Mouse (Mus musculus) c-Kit-positive CD71-negative TER-119-negative erythroid progenitor cells, embryonic 14.5 days (primary cell): Measurements from ENCODE around the gene Cel.
A peak's percentile ranks its signal among the peaks of the same experiment; 100 is the strongest.

Experiments used
- DNase-seq: peaks from one replicate; pipeline ENCODE4 v3.0.0-alpha.2; 2013; ENCODE audit warnings: low read depth

Cel gene

DNA sequence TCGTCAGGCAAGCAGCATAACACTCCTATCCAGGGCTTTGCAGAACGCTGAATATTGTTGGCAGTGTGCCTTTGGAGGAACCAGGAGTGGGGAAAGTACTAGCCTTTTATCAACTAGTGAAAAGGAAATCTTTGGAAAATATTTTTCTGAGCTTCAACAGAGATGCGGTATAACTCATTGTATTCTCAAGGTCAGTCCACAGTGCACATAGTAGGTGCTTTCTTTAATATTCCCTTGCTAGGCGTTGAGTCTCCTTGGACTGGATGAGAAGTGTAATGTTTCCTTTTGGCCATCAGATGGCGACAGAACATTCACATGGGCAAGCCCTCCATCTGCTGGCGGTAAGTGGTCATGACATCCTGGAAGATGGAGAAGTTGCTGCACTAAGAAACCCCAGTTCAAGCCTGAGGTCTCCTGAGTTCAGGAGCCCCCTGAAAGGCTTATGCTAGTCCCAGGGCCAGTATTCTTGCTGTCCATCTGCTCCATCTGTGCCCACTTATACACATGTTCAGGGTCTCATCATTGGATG lies 21.9 kb upstream of the Cel start:
- DNase-seq = peak; percentile 87

DNA sequence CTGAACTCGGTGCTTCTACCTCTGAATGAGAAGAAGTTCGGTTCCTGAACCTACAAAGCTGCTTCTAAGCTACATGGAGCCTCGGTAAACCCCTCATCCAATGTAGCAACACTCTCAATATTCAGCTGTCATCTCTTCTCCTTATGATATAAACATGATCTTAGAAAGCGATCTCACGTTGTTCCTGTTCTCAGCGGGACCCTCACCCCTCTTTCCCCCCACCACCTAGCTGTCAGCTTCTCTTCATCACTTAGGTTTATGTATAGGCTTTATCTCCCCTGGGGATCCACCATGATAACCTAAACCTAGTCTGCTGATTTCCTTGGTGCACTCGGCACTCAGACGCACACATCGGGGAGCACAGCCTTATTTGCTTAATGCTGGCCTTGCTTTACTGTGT lies 20.4 kb upstream of the Cel start, which contains the start of gene Gtf3c5:
TSS of gene Gtf3c5 (minus strand) at position 101 of the 400 bp plus-strand sequence.
- no peak for DNase-seq

DNA sequence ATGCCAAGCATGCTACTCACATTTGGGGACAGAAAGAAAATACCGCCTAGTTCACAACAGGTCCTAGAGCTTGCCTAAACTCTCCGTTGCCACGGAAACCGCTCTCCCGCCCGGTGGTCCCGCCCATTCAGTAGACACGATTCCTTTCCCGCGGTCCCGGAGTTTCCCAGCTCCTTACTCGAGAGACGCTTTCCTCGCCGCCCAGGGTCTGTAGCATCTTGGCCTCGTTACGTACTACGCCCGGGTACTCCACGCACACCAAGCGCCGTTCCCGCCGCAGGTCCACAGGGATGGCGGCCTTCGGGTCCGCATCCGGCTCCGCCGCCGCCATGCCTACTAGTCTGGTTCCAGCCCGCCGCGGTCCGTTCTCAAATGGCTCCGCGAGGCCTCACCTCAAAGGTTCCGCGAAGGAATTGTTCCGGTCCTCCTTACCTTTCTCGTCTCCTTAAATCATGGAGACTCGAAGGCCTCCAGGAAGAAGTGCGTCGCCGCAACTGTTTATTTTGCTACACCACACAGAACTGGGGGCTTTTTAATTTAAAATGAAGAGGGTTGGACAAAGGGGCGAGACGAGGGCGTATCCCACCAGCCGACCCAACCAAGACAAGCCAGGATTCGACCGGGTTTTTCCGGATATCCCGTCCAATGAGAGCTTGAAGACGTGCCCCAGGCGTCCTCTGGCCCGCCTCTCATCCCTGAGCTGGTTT lies 19.6 kb upstream of the Cel start:
- peak; percentile 84 for DNase-seq

DNA sequence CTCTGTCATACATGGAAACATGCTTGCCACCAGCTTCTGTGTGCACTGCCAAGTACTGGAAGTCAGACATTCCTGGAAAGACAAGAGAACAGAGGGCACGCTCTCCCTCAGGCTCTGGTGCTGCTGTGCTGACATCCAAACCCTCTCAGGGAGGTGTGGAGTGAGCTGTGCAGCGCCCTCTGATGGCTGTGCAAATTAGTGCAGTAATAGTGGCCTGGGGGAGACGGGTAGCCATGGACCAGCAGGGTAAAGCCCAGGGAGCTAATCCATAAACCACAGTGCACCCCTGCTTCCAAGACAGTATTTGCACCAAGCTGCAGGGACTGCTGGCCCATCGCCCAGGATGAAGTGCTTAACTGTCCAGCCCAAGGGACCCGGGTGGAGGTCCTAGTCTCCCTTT lies 14.8 kb upstream of the Cel start:
- DNase-seq = no peak

DNA sequence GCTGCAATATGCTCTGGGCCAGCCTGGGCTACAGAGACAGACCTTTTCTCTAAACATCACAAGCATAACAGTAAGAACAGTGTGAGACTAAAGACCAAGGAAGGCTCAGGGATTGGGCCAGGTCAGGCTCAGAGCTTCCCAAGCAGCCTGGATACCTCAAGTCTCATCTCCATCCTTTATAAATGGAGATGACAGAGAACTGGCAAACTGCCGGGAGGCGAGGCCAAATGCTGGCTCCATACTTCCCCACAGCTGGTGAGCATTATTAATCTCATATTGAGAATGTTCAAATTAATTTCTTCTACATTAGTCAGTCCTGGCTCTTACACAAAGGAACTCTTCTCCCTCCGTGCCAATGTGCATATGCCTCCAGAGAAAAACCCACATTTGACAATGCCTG lies 13.6 kb upstream of the Cel start:
- DNase-seq = no peak

DNA sequence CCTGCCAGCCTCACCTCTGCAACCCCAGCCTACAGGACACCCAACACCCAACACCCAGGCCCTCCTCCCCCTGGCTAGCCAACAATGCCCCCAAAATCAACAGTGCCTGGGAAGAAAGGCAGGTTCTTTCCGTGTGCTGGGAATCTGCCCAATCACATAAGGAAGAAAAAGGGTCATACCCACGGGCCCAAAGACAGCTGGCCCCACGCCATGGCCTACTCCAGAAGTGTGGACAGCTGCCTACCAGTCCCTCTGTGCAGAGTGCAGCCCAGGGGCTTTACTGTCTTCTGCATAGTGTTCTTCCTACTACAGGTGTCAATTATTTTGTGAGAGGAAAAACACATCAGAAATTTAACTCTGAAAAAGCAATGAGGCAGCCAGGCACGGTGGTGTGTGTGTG lies 12.1 kb upstream of the Cel start:
- no peak for DNase-seq

DNA sequence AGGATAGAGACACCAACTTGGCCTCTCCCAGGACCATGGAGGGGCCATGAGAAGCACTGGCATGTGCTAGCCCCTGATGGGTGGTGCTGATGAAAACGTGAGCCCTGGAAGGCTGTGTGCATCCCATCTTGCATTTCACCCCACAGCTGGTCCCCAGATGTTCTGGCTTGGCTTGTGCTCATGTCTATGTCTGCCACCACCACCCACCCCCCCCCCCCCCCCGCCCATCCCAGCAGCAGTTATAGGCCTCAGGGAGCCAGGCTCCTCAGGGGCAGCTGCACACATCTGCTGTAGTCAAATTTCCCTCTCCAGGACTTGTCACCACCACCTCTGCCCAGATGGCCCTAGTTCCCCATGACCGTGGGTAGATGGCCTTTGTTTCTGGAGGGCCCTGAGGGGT lies 6.7 kb upstream of the Cel start:
- no peak for DNase-seq

DNA sequence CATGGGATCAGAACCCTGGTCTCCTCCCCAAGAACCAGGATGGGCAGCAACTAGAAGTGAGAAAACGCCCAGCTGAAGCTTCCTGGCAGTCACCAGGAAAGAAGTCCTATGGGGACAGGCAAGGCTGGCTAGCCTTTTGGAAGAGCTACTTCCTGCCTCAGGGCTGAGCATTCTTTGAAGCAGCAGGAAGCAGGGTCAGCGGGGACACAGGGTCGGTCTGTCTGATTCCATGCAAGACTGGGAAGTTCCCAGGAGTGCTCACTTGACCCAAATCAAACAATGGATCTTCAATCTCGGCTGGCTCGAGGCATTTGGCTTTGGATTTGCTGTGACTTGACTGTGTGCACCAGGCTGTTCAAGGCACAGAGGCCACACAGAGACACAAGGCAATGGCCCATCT lies 3.3 kb upstream of the Cel start:
- DNase-seq = no peak

DNA sequence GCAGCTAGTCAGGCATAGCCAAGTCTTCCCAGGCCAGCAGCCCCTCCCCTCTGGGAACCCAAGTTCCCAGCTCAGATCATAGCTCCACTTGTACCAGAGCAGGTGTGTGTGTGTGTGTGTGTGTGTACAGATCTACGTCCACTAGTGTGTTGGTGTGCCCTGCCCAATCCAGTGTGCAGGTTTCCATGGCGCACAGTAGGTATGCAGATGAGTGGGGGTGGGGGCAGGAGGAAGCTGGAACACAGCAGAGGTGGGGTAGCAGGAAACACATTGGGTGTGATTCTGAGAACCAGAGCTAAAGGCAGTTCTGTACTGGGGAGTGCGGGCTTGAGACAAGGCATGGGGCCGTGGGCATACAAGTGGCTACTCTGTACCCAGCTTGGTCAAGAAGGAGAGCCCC lies 1.2 kb upstream of the Cel start:
- DNase-seq = no peak

DNA sequence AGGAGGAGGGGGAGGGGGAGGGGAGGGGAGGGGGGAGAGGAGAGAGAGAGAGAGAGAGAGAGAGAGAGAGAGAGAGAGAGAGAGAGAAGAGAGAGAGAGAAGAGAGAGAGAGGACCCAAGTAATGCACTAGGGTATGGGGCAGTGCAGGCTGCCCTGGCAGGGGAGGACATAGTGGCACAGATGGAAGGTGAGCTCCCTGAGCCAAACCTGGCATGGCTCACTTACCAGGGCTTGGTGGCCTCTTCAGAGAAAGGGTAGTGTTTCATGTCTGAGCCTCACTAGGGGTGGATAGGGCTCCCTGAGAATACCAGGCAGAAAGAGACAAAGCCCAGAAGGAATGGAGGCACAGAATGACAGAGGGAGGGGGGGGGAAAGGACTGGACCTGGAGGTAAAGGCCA lies 627 bp upstream of the Cel start:
- no peak for DNase-seq

DNA sequence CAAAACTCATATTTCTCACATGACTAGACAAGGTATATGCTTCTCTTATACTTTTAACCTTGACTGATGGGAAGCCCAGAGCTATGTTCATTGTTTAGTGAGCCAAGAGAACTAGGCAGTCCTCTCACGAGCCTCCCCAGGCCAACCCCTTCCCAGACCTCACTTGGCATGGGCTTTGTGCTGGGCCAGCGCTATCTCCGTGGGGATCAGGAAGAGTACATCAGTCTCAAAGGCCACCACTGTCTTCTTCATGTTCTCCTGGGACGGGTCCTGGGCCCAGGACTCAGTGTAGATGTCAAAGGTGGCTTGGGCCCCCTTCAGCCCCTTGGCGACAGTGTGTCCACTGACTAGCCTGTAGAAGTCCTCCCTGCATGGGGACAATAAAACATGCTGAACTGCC lies 5.8 kb downstream of the Cel start:
- DNase-seq = no peak

DNA sequence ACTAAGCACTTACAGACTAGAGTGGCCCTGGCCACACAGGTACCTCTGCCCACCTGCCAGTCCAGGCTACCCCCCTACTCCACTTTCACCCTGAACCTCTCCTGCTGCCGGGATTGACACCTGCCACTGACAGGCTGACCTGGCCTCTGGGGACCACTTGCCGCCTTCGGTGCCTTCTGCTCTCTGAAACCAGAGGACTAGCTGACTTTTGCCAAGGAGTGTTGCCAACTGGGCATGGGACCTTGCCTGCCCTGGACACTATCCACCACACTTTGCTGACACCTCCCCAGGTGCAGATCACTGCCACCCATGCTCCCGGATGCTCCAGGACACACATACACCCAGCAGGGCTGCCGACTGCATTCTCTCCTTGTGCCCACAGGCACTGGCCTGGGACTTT lies 10.9 kb downstream of the Cel start:
- no peak for DNase-seq

DNA sequence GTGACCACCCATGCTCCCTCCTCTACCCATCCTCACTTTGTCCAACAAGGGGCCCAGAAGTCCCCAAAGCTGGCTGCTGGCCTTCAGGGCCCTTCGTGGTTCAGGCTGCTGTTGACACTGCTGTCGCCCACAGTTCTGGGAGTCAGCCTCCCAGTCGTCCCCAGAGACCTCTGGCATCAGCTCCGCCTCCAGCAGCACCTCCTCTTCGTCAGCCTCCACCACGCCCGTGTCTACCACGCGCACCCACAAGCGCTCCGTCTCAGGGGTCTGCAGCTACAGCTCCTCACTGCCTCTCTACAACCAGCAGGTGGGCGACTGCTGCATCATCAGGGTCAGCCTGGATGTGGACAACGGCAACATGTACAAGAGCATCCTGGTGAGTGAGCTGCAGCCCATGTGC lies 14.0 kb downstream of the Cel start:
- no peak for DNase-seq

DNA sequence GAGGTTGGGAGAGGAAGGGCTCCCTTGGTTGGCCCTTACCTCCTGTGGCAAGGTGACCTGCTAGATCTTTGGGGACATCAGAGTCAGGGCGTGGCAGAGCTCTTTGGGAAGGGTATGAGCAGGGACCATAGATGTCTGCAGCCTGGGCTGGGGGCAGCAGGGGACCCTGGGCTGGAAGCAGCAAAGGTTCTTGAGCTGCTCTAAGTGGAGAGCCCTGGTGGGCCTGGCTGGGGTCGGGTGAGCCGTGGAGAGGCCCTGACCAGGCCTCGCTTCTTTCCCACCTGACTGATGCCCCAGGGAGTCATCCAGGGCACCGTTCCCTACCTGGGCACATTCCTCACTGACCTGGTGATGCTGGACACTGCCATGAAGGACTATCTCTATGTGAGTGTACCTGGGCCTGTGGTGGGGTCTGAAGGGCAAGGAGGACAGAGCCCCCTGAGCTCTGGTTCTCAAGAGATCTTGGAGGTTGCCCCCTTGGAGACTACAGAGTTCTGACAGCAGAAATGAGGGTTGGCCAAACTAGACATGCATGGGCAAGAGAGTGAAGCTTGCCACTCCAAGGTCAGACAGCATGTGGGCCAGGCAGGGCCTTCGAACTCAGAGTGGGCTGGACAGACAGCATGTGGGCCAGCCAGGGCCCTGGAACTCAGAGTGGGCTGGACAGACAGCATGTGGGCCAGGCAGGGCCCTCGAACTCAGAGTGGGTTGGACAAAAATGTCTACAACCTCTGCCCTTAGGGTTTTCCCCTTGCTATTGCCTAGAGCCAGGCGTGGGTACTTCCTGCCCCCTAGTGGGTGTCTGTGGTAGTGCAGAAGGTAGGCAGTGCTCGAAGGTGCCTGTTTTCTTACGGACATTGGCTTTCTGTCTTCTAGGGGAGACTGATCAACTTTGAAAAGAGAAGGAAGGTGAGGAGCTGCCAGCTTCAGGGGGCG lies 15.7 kb downstream of the Cel start:
- peak; percentile 85 for DNase-seq

DNA sequence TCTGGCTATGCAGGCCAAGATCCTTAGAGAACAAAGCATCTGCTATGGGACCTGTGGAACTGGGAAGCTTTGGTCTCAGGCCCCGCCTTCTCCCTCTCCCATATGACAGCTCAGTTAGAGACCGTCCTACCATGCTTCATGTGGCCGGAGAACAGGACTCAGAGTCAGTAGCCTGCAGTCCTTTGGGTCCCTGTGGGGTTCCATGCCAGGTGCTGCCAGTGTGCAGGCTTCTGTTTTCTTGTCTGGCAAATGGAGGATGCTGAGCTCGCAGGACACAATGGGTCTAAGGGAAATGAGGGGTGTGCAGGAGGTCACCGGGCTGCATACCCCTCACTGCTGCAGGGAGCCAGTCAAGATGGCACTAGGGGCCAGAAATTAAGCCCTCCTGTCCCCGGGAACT lies 16.6 kb downstream of the Cel start:
- no peak for DNase-seq

DNA sequence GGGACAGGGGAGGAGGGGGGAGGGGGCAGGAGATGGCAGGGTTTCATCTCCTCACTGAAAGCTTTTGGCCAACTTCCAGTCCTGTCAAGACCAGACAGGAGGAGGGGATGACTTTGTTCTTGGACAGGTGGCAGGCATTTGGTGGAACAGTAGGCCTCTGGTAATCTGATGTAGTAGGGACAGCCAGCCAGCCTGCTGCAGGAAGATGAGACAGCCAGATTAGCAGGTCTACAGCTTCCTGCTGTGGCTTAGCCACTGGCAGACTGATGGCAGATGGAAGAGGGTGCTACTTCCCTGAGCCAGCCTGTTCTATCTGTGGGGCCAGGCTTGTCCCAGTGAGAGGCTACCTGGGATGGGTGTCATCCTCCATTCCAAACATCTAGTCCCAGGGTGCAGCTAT lies 17.2 kb downstream of the Cel start:
- no peak for DNase-seq

DNA sequence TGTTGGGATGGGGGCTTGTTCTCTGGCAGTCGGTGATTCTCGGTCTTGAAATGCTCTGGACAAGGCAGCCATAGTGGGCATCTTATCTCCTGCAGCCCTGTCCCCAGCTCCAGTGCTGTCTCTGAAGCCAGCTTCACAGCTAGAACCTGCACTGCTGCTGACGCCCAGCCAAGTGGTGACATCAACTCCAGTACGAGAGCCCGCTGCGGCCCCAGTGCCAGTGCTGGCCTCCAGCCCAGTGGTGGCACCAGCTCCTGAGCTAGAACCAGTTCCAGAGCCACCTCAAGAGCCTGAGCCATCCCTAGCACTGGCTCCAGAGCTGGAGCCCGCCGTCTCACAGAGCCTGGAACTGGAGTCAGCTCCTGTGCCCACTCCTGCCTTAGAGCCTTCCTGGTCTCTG lies 19.3 kb downstream of the Cel start:
- no peak for DNase-seq

DNA sequence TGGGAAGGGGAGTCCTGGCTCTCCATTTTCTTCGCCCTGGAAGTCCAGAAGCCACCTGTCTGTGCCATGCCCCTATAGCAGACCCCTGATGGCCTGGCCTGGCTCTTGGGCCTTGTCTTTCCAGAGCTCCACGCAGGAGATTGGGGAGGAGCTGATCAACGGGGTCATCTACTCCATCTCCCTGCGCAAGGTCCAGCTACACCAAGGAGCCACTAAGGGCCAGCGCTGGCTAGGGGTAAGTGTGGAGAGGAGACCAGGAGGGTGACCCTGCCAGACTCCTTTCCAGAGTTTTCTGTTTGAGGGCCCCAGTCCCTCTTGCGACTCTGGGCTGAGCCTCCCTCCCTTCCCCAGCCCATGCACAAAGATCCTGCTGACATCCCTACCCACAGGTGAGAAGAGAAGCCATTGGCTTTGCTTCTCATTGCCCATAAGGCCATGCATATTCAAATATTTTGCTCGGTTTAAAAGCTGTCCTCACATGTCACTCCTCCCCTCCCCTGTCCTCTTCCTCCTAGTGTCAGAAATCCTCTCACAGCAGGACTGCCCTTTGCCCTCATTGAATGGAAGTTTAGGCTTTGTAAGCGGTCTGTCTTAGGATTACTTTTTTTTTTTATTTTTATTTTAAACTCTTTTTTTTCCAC lies 22.5 kb downstream of the Cel start:
- DNase-seq = no peak

DNA sequence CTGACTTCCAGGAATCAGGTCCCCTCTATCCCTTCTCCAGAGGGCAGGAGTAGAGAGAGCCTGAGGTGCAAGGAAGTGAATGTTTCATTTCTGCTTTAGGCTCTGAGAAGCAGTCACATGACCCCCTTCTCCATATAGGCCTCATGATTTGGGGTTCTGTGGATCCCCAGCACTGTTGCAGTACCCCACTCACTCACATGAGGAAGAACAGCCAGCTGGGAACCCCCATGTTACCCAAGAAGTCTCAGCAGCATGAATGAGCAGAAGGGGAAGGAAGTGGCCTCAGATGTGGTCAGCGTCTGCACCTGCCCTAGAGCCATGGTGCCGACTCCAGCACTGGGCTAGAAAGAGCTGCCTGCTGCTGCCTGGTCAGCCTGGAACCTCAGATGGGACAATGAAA lies 23.3 kb downstream of the Cel start:
- peak; percentile 39 for DNase-seq

DNA sequence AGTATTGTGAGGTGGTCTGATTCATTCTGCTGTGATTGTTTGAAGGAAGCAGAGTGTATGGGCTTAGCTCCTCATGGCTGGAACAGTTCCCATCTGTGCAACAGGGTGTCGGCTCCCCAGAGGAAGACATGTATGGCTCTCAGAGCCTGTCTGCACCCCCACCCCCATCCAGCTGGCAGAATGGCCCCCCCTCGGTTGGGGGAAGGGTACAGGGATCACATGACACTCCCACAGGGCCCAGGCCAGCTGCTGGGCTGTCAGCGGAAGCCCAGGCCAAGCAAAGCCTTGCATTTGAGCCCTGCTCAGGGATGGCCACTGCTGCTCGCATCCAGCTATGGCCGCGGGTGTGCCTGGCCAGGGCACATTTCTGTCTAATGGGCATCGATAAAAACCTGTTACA lies 24.0 kb downstream of the Cel start:
- no peak for DNase-seq

DNA sequence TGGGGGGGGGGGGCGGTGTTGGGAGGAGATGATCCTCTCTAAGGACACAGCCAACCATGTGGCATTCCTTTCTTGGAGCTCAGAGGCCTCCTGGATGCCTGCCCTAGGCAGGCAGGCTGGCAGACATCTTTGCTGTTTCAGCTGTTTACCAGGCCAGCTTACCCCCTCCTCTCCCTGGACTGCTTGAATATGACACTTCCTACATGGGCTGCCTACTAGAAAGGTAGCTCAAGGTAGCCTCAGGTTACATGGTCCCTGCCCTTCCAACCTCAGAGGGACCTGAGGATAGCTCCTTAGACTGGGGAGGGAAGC lies 24.4 kb downstream of the Cel start:
- no peak for DNase-seq

DNA sequence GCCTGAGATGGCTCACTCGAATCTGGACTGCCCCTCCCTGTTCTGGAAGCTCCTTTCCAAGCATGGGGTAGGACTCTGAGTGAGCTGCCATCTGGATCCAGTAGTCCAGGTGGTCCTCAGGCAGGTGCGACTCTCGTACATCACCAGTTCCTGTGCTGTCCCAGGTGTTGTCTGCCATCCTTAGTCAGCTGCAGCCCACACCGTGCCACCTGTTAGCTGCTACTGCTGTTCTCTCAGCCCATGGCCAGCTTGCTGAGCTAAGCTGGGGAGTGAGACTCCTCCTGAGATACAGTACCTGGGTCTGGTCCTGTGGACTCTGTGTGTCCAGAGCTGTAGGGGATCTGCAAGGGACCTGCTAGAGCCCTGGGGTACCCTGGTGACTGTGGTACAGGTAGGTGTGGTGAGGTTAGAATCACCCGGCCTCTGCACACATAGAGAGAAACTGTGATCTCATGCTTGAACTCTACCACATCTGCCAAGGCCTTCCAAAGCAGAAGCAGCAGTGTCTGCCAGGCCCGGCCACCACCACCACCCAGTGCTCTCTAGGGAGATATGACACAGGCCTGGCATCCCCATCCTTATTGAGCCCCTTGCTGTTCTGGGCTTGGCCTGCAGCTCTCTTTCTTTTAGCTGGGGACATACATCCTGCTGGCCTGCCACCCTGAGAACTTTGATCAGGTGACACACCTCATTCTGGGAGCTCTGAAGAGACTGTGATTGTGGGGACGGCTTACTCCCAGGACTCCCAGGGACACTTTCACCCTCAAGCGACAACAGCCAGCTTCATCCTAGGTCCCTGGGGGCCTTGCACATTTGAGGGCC lies 25.0 kb downstream of the Cel start:
- no peak for DNase-seq
